Mouse (Mus musculus): ENCODE data around the gene Nkiras2. TPM values are rescaled to one million over a fixed set of nuclear protein-coding genes. Genes with fewer than 3 reads are reported as not detected.
"Not testable (repeated sequence)": the region's sequence is repeated elsewhere in the genome, so short reads cannot be mapped to it uniquely, and the experiment has no call there.

Gene Nkiras2
- 10 to 100 TPM; 24.1 to 32.6 (median 27.2) TPM for polyA plus RNA-seq (2017; shearing (Covaris generic))

DNA sequence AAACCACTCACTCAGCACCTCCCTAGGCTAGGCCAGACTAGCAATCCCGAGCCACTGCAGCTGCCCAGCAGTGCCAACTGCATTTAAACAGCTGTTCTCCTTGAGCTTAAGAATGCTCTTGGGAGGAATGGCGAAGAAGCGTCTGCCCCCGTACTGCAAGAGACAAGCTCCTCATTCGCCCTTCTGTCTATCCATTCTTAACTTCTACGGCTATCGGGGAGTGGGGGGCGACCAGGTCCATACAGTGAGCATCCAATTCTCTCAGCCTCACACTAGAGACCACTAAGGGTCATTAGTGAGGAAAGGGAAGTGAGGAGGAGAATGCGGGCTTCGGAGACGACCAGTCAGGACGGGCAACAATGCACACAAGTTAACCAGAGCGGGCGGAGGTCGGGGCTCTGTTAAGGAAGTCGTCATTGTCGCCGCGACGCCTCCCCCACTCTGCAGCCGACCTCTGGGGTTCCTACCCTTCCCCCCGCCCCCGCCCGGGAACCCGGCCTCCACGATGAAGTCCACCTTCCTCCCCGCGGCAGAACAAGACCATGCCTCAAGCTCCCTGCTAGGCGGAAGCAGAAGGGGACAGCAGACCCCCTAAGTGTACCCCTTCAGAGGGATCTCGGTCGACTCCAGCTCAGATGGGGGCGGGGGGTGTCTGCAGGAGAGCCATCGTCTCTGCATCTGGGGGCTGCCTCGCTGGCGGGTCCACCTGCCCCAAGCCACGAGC lies at the start of gene Nkiras2:
Gene Nkiras2 (plus strand): TSS at position 484 of the 724 bp plus-strand sequence.
- ATAC-seq, result peak; percentile 46

DNA sequence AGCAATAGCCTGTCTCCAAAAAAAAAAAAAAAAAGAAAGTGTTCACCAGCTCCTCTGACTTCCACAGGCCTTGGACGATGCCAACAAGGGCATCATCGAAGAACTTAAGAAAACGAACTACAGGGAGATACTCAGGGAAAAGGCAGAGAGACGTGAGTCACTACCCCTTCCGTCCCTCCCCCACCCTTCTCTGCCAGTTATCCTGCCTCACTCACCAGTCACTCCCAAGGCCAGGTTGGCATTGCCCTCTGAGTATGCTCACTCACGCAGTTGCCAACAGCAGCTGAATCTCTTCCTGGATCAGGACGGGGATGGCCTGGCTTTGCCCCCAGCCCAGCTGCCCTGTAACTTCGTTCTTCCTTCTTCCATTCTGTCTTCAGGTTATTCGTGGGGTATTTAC lies 49.3 kb upstream of the Nkiras2 start:
- ATAC-seq, result no peak

DNA sequence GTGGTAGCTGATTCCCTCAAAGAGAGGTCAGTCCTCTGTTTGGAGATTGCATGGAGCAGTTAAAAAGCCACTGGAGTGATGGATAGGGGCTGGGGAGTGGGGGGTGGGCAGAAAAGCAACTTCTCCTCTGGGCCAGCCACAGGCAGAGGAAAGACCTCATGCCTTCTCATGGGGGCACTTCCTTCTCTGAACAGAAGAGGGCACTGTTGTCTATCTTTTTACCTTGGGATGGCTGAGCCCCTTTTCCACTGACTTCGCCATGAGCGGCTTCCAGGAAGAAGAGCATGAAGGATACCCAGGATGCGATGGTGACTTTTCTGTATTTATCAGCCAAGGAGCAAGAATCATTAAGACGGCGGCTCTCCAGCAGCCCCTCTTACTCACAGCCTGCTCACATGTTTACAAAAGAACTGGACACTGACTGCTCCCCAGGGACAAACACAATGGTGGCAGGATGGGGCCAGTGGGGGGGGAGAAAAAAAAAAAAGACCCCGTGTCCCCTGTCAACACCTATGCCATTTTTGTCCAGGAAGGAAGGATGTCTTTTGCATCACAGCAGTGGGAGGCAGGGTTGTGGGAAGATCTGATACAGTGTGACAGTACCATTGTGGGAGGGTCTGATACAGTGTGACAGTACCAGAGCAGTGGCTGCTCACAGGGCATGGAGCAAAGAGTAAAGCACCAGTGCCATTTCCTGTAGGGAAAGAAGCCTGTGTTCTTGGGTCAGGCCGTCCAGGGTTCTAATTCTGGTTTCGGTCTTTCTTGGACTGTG lies 48.4 kb upstream of the Nkiras2 start:
- ATAC-seq, result no peak

DNA sequence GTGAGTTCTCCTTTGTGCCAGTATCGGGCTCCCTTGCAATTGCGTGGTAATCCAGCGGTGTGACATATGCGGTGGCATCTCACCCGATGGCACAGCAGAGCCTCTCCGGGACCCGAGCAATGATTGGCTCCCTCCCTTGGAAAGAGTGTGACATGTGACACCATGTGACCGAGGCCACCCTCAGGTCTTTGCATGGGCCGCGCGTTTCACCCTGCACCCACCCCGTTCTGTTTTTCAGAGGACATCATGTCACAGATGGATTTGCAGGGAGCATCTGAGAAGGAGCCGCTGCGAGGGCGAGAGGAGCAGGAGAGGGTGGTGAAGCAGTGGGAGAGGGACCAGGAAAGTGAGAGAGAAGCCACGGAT lies 47.9 kb upstream of the Nkiras2 start:
- ATAC-seq, result no peak

DNA sequence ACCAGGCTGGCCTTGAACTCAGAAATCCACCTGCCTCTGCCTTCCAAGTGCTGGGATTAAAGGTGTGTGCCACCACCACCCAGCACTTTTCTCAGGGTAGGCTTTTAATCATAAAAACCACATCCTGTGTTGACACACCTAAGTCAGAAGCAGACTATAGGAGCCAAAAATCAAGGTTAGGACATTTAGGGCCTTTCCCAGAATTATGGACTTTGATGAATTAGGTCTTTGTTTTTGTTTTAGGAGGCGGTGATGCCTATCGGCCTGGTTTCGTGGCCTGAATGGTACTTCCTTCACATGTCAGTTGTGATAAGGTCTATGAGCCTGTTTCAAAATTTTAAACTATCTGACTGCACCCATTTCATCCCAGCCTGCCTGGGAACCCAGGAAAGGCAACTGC lies 44.9 kb upstream of the Nkiras2 start:
- ATAC-seq, result peak; percentile 85

DNA sequence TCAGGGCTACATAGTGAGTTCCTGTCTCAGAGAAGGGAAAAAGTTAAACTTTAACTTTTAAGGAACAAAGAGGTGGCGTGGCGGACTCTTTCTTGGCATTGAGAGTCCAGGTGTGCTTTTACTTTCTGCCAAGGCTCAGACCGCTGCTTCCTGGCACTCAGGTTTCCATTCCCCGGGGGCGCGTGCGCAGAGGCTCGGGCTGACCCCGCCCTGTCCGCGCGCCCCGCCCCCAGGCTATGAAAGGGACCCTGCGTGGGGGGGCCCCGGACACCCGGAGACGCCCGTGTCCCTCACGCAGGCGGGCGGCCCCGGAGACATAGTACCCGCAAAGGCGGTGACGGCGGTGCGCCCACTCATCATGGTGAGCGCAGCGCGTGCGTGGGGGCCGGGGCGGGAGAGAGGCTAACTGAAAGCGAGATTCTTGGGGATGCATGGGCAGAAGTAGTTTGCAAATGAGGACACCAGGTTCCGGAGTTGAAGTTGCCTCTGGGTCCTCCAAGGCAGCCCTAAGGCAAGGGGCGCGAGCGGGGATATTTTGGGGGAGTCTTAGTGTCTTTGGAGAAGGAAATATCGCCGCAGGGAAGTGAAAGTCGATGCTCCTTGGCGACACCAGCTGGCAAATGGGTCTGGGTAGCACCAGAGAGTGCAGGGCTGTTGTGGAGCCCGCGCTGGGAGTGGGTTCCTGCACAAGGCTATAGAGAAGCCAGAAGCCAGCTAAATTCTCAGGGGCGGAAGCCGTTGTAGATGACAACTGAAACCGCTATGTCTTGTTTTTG lies 44.1 kb upstream of the Nkiras2 start, which contains the start of gene Cnp:
Gene Cnp (plus strand): TSS at position 197 of the 776 bp plus-strand sequence.
- ATAC-seq, result peak; percentile 57

DNA sequence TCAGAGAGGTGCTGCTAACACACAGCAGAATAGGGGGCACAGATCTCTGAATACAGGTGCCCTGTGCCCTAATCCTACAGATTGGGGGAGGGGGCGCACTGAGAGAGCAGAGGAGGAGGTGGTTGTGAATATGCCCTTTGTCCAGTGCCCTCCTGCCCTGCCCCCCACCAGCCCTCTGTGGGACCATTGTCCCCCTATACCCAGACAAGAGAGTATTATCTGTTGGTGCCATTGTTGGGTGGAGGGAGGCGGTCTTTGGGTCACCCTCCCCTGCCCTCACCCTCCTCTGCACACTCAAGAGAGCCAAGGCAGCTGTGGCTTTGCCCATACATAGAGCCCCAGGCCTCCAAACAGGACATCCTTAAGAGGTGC lies 43.6 kb upstream of the Nkiras2 start:
- no peak for ATAC-seq

DNA sequence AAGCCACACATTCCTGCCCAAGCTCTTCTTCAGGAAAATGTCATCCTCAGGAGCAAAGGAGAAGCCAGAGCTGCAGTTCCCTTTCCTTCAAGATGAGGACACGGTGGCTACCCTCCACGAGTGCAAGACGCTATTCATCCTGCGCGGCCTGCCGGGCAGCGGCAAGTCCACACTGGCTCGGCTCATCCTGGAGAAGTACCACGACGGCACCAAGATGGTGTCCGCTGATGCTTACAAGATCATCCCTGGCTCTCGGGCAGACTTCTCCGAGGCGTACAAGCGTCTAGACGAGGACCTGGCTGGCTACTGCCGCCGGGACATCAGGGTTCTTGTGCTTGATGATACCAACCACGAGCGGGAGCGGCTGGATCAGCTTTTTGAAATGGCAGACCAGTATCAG lies 42.8 kb upstream of the Nkiras2 start:
- no peak for ATAC-seq

DNA sequence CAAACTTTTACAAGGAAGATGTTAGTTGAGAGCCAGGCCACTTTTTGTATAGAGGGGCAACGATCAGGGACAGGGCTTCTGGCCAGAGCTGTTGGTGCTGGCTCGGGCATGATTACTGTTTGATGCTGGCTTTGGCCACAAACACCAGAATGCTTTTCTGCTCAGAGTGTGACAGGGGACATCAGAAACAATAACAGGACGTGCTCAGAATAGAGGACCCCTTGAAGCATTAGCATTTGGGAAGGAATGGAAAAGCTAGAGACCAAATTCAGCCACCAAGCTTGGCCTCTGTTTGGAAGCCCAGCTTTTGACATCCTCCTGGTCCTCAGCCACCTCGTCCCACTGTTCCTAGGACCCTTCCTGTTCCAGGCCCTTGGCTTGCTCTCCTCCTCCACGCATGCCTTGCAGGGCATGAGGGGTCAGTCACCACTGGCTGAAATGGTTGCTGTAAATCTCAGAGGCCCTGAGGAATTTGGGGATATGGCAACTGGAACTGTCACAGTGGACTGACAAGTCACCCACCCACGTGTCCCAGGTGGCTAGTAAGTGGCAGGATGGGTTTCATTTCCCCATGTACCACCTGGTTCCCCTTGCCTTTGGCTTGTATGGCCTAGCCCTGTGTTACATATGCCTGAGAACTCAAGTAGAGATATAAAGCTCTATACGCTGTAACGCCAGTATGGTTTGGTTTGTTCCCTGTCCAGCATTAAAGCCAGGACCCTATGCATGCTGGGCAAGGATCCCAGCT lies 41.0 kb upstream of the Nkiras2 start:
- ATAC-seq, result no peak

DNA sequence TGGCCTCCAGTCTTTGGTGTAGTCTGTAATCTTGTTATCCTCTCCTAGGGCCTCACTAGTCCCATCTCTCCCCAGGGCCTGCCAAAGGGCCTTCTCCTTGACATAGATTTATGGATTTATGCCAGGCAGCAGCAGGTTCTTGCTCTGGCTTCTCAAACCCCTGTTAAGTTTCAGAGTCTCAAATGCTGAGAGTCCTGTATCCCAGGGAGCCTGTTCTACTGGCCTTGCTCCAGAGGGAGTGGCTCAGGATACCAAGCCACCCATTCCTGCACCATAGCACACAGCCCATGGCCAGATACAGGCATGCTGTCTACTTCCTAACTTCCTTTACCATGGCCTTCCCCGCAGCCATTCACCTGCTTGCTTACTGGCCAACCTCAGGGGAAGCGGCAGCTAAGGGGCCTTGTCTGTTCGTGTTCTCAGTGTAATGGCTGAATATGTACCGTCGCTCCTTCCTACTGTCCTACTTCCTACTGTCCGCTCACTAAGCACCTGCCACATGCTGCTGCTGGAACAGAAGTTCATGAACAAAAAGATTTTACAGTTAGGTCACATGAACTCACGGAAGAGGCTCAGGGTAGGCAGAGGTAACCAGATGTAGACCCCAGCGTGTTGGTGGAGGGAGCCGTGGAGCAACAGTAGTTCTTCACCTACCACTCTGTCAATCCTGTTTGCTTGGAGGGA lies 39.8 kb upstream of the Nkiras2 start:
- no peak for ATAC-seq

DNA sequence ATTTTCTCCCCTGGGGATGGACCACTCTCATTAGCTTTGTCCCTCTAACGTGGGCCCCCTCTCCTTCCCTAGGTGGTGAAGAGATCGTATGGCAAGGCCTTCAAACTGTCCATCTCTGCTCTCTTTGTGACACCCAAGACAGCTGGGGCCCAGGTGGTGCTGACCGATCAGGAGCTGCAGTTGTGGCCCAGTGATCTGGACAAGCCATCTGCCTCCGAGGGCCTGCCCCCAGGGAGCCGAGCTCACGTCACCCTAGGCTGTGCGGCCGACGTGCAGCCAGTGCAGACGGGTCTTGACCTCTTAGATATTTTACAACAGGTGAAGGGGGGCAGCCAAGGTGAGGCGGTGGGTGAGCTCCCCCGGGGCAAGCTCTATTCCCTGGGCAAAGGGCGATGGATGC lies 38.8 kb upstream of the Nkiras2 start:
- no peak for ATAC-seq

DNA sequence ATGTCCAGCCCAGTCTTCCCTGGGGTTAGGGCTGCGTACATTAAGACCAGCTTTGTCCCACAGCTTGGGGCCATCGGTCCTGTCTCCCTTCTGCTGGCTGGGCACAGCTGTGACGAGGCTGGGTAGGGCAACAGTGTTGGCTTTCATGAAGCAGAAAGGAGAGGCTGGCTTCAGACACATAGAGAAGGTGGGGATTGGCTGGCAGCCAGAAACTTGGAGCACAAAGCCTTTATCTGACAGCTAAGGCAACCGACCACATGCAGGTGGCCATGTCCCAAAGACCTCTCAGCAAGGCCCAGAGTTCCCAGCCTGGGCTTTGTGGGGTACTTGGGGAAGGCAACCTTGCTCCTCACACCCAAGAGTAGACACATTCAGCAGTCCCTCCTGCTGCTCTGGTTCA lies 37.3 kb upstream of the Nkiras2 start:
- no peak for ATAC-seq

DNA sequence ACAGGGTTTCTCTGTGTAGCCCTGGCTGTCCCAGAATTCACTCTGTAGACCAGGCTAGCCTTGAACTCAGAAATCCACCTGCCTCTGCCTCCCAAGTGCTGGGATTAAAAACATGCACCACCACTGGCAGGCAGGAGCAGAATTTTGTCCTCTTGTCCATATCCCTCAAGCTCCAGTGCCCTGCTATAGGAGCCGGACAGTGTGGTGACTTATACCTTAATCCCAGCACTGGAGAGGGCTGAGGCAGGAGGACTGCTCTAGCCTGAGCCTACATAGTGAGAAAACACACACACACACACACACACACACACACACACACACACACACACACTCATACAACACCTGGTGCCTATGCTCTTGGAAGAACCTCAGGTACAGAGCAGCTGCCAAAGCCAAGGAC lies 36.6 kb upstream of the Nkiras2 start:
- ATAC-seq, result not testable (repeated sequence)

DNA sequence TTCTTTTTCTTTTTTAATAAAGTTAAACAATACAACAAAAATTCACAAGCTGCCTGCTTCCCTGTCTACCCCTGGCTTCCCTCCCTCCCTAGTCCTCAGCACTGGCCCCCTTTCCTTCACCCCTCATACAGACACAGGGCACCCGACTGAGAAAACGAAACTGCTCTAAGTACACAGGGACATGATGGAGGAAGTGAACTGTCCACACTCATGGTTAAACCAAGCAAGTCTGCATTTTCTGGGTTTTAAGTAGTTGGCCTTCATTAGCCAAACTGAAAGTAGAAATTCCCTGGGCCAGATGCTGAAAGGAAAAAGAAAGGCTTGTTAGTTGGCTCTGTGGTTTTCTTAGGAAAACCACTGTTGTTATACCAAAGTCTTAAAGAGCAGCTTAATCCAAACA lies 36.2 kb upstream of the Nkiras2 start:
- ATAC-seq, result peak; percentile 25

DNA sequence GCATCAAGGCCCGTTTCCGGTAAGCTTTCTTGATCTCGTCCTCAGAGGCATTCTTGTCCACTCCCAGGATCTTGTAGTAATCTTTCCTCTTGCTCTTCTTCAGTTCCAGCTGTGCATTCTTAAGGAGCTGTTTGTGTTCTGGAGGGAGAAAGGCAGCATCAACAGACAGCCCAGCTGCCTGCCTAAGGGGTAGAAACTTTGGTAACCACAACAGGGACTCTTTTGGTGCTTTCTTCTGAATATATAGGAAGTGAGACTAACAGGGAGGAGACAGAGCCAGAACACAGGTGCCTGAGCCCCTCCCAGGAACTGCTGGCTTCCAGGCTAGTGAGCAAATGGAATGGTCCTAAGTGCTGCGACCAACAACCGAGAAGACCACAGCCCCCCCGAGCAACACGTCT lies 34.5 kb upstream of the Nkiras2 start:
- ATAC-seq, result peak; percentile 55

DNA sequence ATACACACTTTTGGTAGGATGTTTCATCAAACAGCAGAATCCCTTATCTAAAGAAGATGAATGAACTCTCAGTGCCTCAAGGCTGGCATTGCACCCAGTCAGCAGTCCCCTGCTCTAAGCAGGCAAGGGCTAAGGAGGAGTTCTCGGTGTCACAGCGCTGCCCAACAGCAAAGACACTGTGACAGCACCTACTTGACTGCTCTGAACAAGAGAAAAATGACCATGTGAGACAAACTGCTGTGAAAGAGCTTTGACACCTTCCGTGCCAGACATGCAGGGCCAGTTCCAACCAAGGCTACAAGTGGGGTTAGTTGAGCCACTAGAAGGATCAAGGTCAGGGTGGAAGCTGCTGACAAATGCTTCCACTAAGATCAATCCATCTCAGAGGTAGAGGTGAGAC lies 33.9 kb upstream of the Nkiras2 start:
- no peak for ATAC-seq

DNA sequence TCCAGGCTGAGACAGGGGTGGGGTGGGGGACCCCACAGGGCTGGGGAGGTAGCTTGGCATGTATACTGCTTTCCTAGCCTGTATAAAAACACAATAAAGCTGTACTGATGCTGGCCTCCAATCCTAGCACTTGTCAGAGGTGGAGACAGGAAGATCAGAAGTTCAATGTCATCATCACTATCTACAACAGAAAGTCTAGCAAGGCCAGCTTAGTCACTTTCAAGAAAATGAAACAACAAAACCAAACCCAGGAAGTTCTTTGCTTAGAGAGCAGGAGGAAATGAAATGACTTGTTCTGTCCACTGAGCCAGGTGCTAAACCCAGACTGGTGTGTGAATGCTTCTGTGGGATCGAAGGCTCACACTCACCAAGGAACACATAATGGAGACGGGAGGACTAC lies 30.6 kb upstream of the Nkiras2 start:
- peak; percentile 89 for ATAC-seq

DNA sequence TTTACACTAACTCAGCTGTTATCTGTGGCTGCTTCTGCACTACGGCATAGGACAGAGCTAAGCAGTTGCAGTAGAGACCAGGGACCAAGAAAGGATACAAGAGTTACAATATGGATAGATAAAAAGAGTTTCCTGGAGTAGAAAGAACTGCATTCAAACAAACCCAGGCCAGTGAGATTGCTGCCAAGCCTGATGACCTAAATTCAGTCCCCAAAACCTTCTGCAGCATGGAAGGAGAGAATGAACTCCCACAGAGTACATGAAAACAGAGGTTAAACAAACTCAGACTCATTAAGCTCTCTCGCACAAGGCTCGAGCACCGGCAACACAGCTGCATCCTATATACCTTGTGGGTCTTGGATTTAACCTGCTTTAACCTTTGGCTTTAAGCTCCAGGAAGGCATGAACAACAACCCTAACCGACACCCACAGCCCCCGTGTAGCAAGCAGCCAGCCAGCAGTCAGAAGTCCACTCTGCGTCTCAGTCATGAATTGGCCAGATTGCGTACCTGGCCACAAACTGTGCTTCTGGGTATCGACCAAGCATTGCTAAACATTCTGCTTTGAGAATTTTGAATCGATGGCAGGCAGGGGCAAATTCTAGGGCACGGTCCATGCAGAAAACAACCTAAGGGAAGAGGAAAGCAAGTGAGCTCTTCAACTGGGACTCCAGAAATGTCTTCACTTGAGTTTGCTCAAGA lies 26.5 kb upstream of the Nkiras2 start:
- ATAC-seq, result no peak

DNA sequence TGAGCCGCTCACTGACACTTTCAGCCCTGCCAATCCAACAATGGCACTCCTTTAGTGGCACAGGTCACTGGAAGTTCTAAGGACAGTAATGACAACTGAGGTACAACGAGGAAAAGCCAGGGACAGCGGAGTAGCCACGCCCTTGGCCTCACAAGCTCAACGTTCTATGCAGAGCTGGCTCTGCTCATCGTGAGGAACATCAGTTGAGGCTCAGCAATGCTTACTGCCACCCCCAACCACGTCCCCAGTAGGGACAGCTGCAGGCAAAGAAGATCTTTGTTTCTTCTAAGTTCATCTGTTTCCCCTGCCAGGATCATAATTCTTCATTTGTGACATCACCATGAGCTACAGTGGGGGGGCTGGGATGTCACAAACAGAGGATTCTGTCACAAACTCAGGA lies 24.4 kb upstream of the Nkiras2 start:
- ATAC-seq, result no peak

DNA sequence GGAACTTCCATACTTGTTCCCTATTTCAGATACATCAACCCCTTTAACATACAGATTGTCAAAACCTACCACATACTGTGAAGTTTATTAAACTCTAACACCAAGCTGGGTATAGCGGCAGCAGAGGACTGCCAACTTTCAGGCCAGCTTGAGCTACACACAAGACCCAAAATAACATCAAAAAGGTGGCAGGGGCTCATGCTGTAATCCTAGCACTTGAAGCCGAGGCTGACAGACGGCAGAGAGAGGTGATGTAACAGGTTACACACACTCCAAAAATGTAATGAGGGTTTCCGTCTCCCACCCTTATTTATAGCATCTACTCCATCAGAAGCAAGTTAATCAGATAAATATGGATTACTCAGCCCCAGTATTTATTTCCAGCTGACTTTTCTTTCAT lies 23.5 kb upstream of the Nkiras2 start:
- ATAC-seq, result no peak

DNA sequence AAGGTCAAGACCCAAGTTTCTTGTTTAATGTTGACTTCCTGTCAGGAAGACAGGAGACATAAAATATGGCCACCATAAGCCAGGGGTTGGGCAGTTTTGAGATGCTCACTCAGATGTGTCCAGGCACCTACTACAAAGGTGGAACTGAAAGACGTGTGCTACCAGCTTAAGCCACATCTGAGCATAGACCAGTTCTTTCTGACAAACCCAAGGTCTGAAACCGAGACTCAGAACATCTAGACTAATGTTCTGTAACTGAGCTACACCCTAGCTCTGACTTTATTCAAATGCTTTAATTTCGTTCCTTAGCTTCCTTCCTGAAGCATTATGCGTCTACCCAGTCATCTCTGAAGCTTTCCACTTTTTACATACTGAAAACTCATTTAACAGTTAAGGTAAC lies 21.0 kb upstream of the Nkiras2 start:
- no peak for ATAC-seq

DNA sequence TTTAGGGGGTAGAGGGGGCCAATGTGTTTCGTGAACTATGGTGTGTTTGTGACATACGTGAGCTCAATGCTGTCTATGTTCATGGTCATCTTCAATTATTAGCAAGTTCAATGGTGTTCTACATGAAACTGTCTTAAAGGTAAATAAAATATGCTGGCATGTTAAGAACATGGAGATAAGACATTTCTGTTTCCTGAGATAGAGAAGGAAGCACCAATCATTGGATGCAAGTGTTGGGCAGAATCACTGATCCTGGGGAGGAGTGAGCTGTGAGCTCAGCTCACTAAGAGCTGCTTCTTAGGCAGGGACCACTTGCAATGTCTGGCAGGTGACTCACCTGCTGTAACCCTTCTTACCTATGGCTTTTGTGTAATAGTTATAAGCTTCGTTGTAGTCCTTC lies 17.7 kb upstream of the Nkiras2 start:
- ATAC-seq, result no peak
